Mouse (Mus musculus) spleen, adult 2 months (tissue): ENCODE measurements around the gene 1700123O20Rik.

Source experiments
- CTCF ChIP-seq: fragments of 200-500 bp; IDR thresholded peaks from 2 replicates; pipeline ENCODE4 v1.5.1; 2011; ENCODE audit warnings: mild to moderate bottlenecking, inconsistent platforms; ENCODE audit not compliant: insufficient read depth, insufficient read length, insufficient replicate concordance; ENCODE audit errors: extremely low read depth
- POLR2A ChIP-seq: fragments of 200-500 bp; IDR thresholded peaks from 2 replicates; pipeline ENCODE4 v1.6.1; 2011; ENCODE audit warnings: low read depth, low read length, inconsistent platforms

- no peak for TF ChIP-seq CTCF
- TF ChIP-seq POLR2A: no peak
Measured at GRCm38 (mm10) chr14:54651556-54651955, 34.5 kb upstream of the 1700123O20Rik start.
